Mouse (Mus musculus) neural tube, embryonic 15.5 days (tissue): ENCODE results near the gene Arl16. TPM values are rescaled to one million over a fixed set of nuclear protein-coding genes. Genes with fewer than 3 reads are reported as not detected.
A peak's percentile ranks its signal among the peaks of the same experiment; 100 is the strongest.

Source experiments
- ATAC-seq: fragments of 200-750 bp; cut with Nextera tagmentation; 2 replicates; pipeline ENCODE4 v1.8.0; 2017; ENCODE audit warnings: mild to moderate bottlenecking, moderate TSS enrichment, moderate library complexity; ENCODE audit not compliant: low FRiP score
- H3K27ac ChIP-seq: fragments of 300-500 bp; sonication (generic); replicated peaks from 2 replicates; pipeline ENCODE4 v1.5.1; 2015; ENCODE audit warnings: mild to moderate bottlenecking, inconsistent platforms
- H3K27me3 ChIP-seq: fragments of 300-500 bp; sonication (generic); replicated peaks from 2 replicates; pipeline ENCODE4 v1.6.1; 2015; ENCODE audit warnings: inconsistent platforms
- H3K36me3 ChIP-seq: fragments of 300-500 bp; sonication (generic); 2 replicates; pipeline ENCODE4 v1.6.1; 2015; ENCODE audit warnings: inconsistent platforms
- H3K4me1 ChIP-seq: fragments of 300-500 bp; sonication (generic); 2 replicates; pipeline ENCODE4 v1.6.1; 2015; ENCODE audit warnings: inconsistent platforms
- H3K4me2 ChIP-seq: fragments of 300-500 bp; sonication (generic); 2 replicates; pipeline ENCODE4 v1.6.1; 2015; ENCODE audit warnings: inconsistent platforms, mild to moderate bottlenecking, moderate library complexity
- H3K4me3 ChIP-seq: fragments of 300-500 bp; sonication (generic); replicated peaks from 2 replicates; pipeline ENCODE4 v1.5.1; 2015; ENCODE audit warnings: mild to moderate bottlenecking, inconsistent platforms
- H3K9ac ChIP-seq: fragments of 300-500 bp; sonication (generic); replicated peaks from 2 replicates; pipeline ENCODE4 v1.6.1; 2015; ENCODE audit warnings: mild to moderate bottlenecking, inconsistent platforms
- H3K9me3 ChIP-seq: fragments of 300-500 bp; sonication (generic); replicated peaks from 2 replicates; pipeline ENCODE4 v1.6.1; 2016; ENCODE audit warnings: inconsistent platforms
- WGBS: fragments of 180-500 bp; shearing (Covaris S2); methylation state at CpG from one replicate; pipeline ENCODE4 v1.1.7; 2015; ENCODE audit warnings: mixed read lengths; 5-methylcytosine and 5-hydroxymethylcytosine counted together
- polyA plus RNA-seq: library from polyadenylated mRNA; unstranded; fragments of >200 nt; fragmentation: Nextera tagmentation; extraction: Ambion mirVana; gene quantifications from 2 replicates; pipeline ENCODE4 v1.2.1, GENCODE M21; 2015

Arl16 gene
- polyA plus RNA-seq, 1 experiment from 2014 or later: 76.7 TPM

- Histone ChIP-seq H3K4me3 (peak overlapping the region; percentile 99), H3K4me1 (peaks cover 30% of the 10 kb centered on the region), H3K27me3 (no peaks in the 10 kb centered on the region), H3K9me3 (no peaks in the 10 kb centered on the region), H3K9ac (peak overlapping the region; percentile 100), H3K27ac (no peak overlapping the region), H3K36me3 (peaks cover 47% of the 10 kb centered on the region), H3K4me2 (peak overlapping the region; percentile 83)
- WGBS: 75% methylated on average over 6 of the region's 6 CpGs
- ATAC-seq: no peak
These were observed 8.4 kb downstream of the Arl16 start for GRCm38 (mm10) chr11:120458847-120459597.

GRCm38 (mm10) chr11:120457772-120458751 lies 9.3 kb downstream of the Arl16 start, which contains the start of the genes Oxld1 and Ccdc137:
TSS of gene Oxld1 (minus strand) at chr11:120458068.
TSS of gene Ccdc137 (plus strand) at chr11:120458115.
- peak within 1 kb of the TSS; percentile 100 for H3K9ac ChIP-seq
- peak; percentile 88 for ATAC-seq
- H3K9me3 ChIP-seq: no peaks in the 10 kb centered on the region
- peaks cover 30% of the 10 kb centered on the region for H3K4me1 ChIP-seq
- H3K4me2 ChIP-seq: peak within 1 kb of the TSS; percentile 83
- peaks cover 38% of the 10 kb centered on the region for H3K36me3 ChIP-seq
- peak within 1 kb of the TSS; percentile 99 for H3K4me3 ChIP-seq
- peak within 1 kb of the TSS; percentile 87 for H3K27ac ChIP-seq
- WGBS: 4% methylated on average over 62 of the region's 62 CpGs
- no peaks in the 10 kb centered on the region for H3K27me3 ChIP-seq

- peaks cover 30% of the 10 kb centered on the region for H3K4me1 ChIP-seq
- H3K27me3 ChIP-seq: no peaks in the 10 kb centered on the region
- H3K4me3 ChIP-seq: peak overlapping the region; percentile 99
- peaks cover 31% of the 10 kb centered on the region for H3K36me3 ChIP-seq
- 0 out of 2 replicates have a peak, but pooled peaks have one; percentile 2 for ATAC-seq
- H3K9me3 ChIP-seq: no peaks in the 10 kb centered on the region
- H3K9ac ChIP-seq: peak overlapping the region; percentile 100
- peak overlapping the region; percentile 83 for H3K4me2 ChIP-seq
- H3K27ac ChIP-seq: peak overlapping the region; percentile 87
- WGBS: 37% methylated on average over 14 of the region's 14 CpGs
These were observed 10.0 kb downstream of the Arl16 start for GRCm38 (mm10) chr11:120457370-120457769.

GRCm38 (mm10) chr11:120455413-120455812 lies 12.0 kb downstream of the Arl16 start:
- 96% methylated on average over 7 of the region's 7 CpGs for WGBS
- no peak for ATAC-seq
- Histone ChIP-seq H3K36me3 (peaks cover 13% of the 10 kb centered on the region), H3K4me1 (peaks cover 26% of the 10 kb centered on the region), H3K27me3 (no peaks in the 10 kb centered on the region), H3K9ac (no peak overlapping the region), H3K9me3 (no peaks in the 10 kb centered on the region), H3K27ac (no peak overlapping the region), H3K4me2 (no peak overlapping the region), H3K4me3 (no peak overlapping the region)

GRCm38 (mm10) chr11:120454965-120455364 lies 12.4 kb downstream of the Arl16 start:
- Histone ChIP-seq H3K27me3 (no peaks in the 10 kb centered on the region), H3K4me1 (peaks cover 25% of the 10 kb centered on the region), H3K9me3 (no peaks in the 10 kb centered on the region), H3K4me3 (no peak overlapping the region), H3K9ac (no peak overlapping the region), H3K36me3 (peaks cover 11% of the 10 kb centered on the region), H3K4me2 (no peak overlapping the region), H3K27ac (no peak overlapping the region)
- ATAC-seq: no peak
- WGBS: 94% methylated on average over 4 of the region's 4 CpGs

GRCm38 (mm10) chr11:120453306-120453705 lies 14.1 kb downstream of the Arl16 start, which contains the start of gene Pde6g:
TSS of gene Pde6g (minus strand) at chr11:120453500.
- Histone ChIP-seq H3K9ac (no peak within 1 kb of the TSS), H3K9me3 (no peaks in the 10 kb centered on the region), H3K36me3 (peaks cover 5% of the 10 kb centered on the region; the same call in 1 of the 2 replicates), H3K4me2 (no peak within 1 kb of the TSS), H3K27ac (no peak within 1 kb of the TSS), H3K4me3 (no peak within 1 kb of the TSS), H3K27me3 (no peaks in the 10 kb centered on the region), H3K4me1 (peaks cover 9% of the 10 kb centered on the region)
- no peak for ATAC-seq
- 93% methylated on average over 4 of the region's 4 CpGs for WGBS

GRCm38 (mm10) chr11:120452246-120452645 lies 15.2 kb downstream of the Arl16 start:
- 65% methylated on average over 3 of the region's 3 CpGs for WGBS
- no peak overlapping the region for H3K9ac ChIP-seq
- ATAC-seq: no peak
- peaks cover 5% of the 10 kb centered on the region; the same call in 1 of the 2 replicates for H3K36me3 ChIP-seq
- no peak overlapping the region for H3K4me2 ChIP-seq
- no peaks in the 10 kb centered on the region for H3K27me3 ChIP-seq
- H3K4me1 ChIP-seq: peaks cover 6% of the 10 kb centered on the region
- no peaks in the 10 kb centered on the region for H3K9me3 ChIP-seq
- H3K4me3 ChIP-seq: no peak overlapping the region
- H3K27ac ChIP-seq: no peak overlapping the region

GRCm38 (mm10) chr11:120447179-120447578 lies 20.2 kb downstream of the Arl16 start:
- H3K4me3 ChIP-seq: no peak overlapping the region
- H3K27ac ChIP-seq: no peak overlapping the region
- no peak for ATAC-seq
- H3K4me1 ChIP-seq: no peaks in the 10 kb centered on the region
- H3K9me3 ChIP-seq: no peaks in the 10 kb centered on the region
- no peak overlapping the region for H3K9ac ChIP-seq
- no peaks in the 10 kb centered on the region for H3K27me3 ChIP-seq
- no peak overlapping the region for H3K4me2 ChIP-seq
- no peaks in the 10 kb centered on the region for H3K36me3 ChIP-seq
- WGBS: 80% methylated on average over 7 of the region's 7 CpGs

GRCm38 (mm10) chr11:120445475-120445874 lies 21.9 kb downstream of the Arl16 start:
- Histone ChIP-seq H3K4me1 (no peaks in the 10 kb centered on the region), H3K9me3 (no peaks in the 10 kb centered on the region), H3K27ac (no peak overlapping the region), H3K4me3 (no peak overlapping the region), H3K9ac (no peak overlapping the region), H3K27me3 (no peaks in the 10 kb centered on the region), H3K4me2 (no peak overlapping the region), H3K36me3 (no peaks in the 10 kb centered on the region)
- no peak for ATAC-seq
- 89% methylated on average over 3 of the region's 3 CpGs for WGBS

GRCm38 (mm10) chr11:120444106-120444505 lies 23.3 kb downstream of the Arl16 start:
- no peaks in the 10 kb centered on the region for H3K9me3 ChIP-seq
- 78% methylated on average over 6 of the region's 6 CpGs for WGBS
- no peaks in the 10 kb centered on the region for H3K27me3 ChIP-seq
- H3K27ac ChIP-seq: no peak overlapping the region
- H3K4me3 ChIP-seq: no peak overlapping the region
- H3K9ac ChIP-seq: no peak overlapping the region
- H3K36me3 ChIP-seq: no peaks in the 10 kb centered on the region
- no peaks in the 10 kb centered on the region for H3K4me1 ChIP-seq
- H3K4me2 ChIP-seq: no peak overlapping the region
- no peak for ATAC-seq

- H3K27ac ChIP-seq: no peak overlapping the region
- H3K4me1 ChIP-seq: no peaks in the 10 kb centered on the region
- WGBS: 87% methylated on average over 3 of the region's 3 CpGs
- no peaks in the 10 kb centered on the region for H3K36me3 ChIP-seq
- H3K27me3 ChIP-seq: no peaks in the 10 kb centered on the region
- no peak overlapping the region for H3K4me3 ChIP-seq
- H3K4me2 ChIP-seq: no peak overlapping the region
- no peaks in the 10 kb centered on the region for H3K9me3 ChIP-seq
- no peak for ATAC-seq
- H3K9ac ChIP-seq: no peak overlapping the region
These were observed 24.6 kb downstream of the Arl16 start for GRCm38 (mm10) chr11:120442765-120443280.
